In genomic region chr17:53657391-53657790, GRCm38 (mm10) we compare ENCODE assay signal across 8 mouse cellular contexts. TPM values are rescaled to one million over a fixed set of nuclear protein-coding genes. Genes with fewer than 3 reads are reported as not detected.
DNase-seq lines count a peak whose midpoint lies in the region; ATAC-seq and TF ChIP-seq lines count a peak whose summit lies in the region.
"Not testable (repeated sequence)": the region's sequence is repeated elsewhere in the genome, so short reads cannot be mapped to it uniquely, and the experiment has no call there.
"Had no signal": no experiment of that assay in that cellular context is flagged by ENCODE, and none has a peak within 500 bp of the region (broad histone marks: within the 10 kb centered on the region; RNA-seq: fewer than 3 reads in every experiment).

No protein-coding gene starts in this region.

- not testable (repeated sequence) for TF ChIP-seq POLR2A in MEL (IDR thresholded peaks at IDR 0.05; ENCODE audit: control insufficient read depth in 1 of 2, insufficient read depth in 1 of 2, low read depth in 1 of 2, low read length in 2 of 2, poor library complexity in 1 of 2); cortical plate, adult 2 months (IDR thresholded peaks at IDR 0.05; ENCODE audit: extremely low read depth, insufficient read depth, low read length); thymus, adult 2 months (IDR thresholded peaks at IDR 0.05; ENCODE audit: control insufficient read depth, extremely low read depth, insufficient read depth, low read length, poor library complexity)

- H3K27ac ChIP-seq in MEL (ENCODE audit: control insufficient read depth, low read depth, low read length); cortical plate, adult 2 months (ENCODE audit: insufficient read depth, low read length); thymus, adult 2 months (ENCODE audit: control insufficient read depth, insufficient read depth, low read length): not testable (repeated sequence)

- DNase-seq in MEL (ENCODE audit: low read depth, low spot score), result peak; percentile 65
- peak; percentile 50 for DNase-seq in brain, adult 2 months (ENCODE audit: low read depth, low spot score)
- DNase-seq in kidney, postnatal 4 days, result peak; percentile 19 to 27
- peak; percentile 27 for DNase-seq in lung, postnatal 36 days
- DNase-seq in thymus, adult 2 months, result peak; percentile 23

- H3K4me3 ChIP-seq in MEL (ENCODE audit: control insufficient read depth in 1 of 2, insufficient read depth in 1 of 2, low read depth in 2 of 2, low read length in 2 of 2); cortical plate, adult 2 months (ENCODE audit: insufficient read depth, low read length); thymus, adult 2 months (ENCODE audit: control insufficient read depth, insufficient read depth, low read length): not testable (repeated sequence)

- not testable (repeated sequence) for H3K27me3 ChIP-seq in MEL (ENCODE audit: control insufficient read depth in 1 of 2, insufficient read depth in 2 of 2, low read length in 2 of 2); thymus, adult 2 months (ENCODE audit: control insufficient read depth, insufficient read depth, low read length)

- not testable (repeated sequence) for H3K4me1 ChIP-seq in MEL (ENCODE audit: control insufficient read depth in 1 of 2, insufficient read depth in 2 of 2, low read length in 2 of 2); cortical plate, adult 2 months (ENCODE audit: control insufficient read depth, insufficient read depth, low read length); thymus, adult 2 months (replicated peaks; ENCODE audit: control insufficient read depth, insufficient read depth, low read length)

- H3K36me3 ChIP-seq in MEL (ENCODE audit: control insufficient read depth in 1 of 2, insufficient read depth in 2 of 2, low read length in 2 of 2), result not testable (repeated sequence)
- peaks cover 71% of the 10 kb centered on the region for H3K36me3 ChIP-seq in thymus, adult 2 months (ENCODE audit: control insufficient read depth, insufficient read depth, low read length)

- H3K9ac ChIP-seq in MEL (ENCODE audit: control insufficient read depth, low read depth, low read length, poor library complexity, severe bottlenecking), result not testable (repeated sequence)

- H3K79me2 ChIP-seq in MEL (ENCODE audit: control insufficient read depth, insufficient read depth, low read length, poor library complexity), result not testable (repeated sequence)

- 86% methylated on average over 2 of the region's 2 CpGs for WGBS in thymus, adult 2 months

- not testable (repeated sequence) for H3K9me3 ChIP-seq in MEL (replicated peaks; ENCODE audit: insufficient read depth, low read length)

- TF ChIP-seq CTCF in MEL (IDR thresholded peaks at IDR 0.05 in 2 of 3, conservative IDR thresholded peaks at IDR 0.05 in 1 of 3; ENCODE audit: control insufficient read depth in 1 of 3, insufficient read depth in 1 of 3, low read depth in 2 of 3, low read length in 3 of 3, poor library complexity in 1 of 3, severe bottlenecking in 1 of 3), result peak; percentile 36 to 68 (median 65)
- TF ChIP-seq CTCF in cortical plate, adult 2 months (IDR thresholded peaks at IDR 0.05; ENCODE audit: extremely low read depth, insufficient read depth, low read length), result peak; percentile 49
- not testable (repeated sequence) for TF ChIP-seq CTCF in thymus, adult 2 months (IDR thresholded peaks at IDR 0.05; ENCODE audit: borderline replicate concordance, control insufficient read depth, extremely low read depth, insufficient read depth, low read length, poor library complexity)

- peak; percentile 44; the same call in 1 of the 2 replicates for ATAC-seq in granulocyte monocyte progenitor cell, adult 5-6 weeks (replicated peaks; ENCODE audit: poor library complexity, severe bottlenecking)

- not testable (repeated sequence) for TF ChIP-seq EP300 in MEL (IDR thresholded peaks at IDR 0.05; ENCODE audit: low read depth in 1 of 2, low read length in 2 of 2)

- peak; percentile 40 for TF ChIP-seq RAD21 in MEL (IDR thresholded peaks at IDR 0.05; ENCODE audit: low read depth, low read length)

TF ChIP-seq in MEL, 35 proteins besides CTCF, POLR2A, EP300 and RAD21:
- TF ChIP-seq SMC3 (IDR thresholded peaks at IDR 0.05; ENCODE audit: low read depth, low read length), result peak; percentile 65

RNA-seq across cellular contexts. Expression of gene Sgo1, which starts 31.7 kb away (rescaled TPM):
- total RNA-seq in MEL (2012; rRNA removed), result 12.6 and 19.4 TPM in 2 replicates
- polyA plus RNA-seq in MEL (2012; ENCODE audit: insufficient read depth in 1 of 2, insufficient read length in 2 of 2, low read depth in 1 of 2, low replicate concordance in 2 of 2, missing spikeins in 1 of 2), result 10 to 100 TPM in 1 of 2 experiments, not detected in 1; 21.4 TPM
- 0.19 and 0.21 TPM in 2 replicates for polyA plus RNA-seq in cortical plate, adult 2 months (2012; rRNA removed)
- 16.8 and 26.3 TPM in 2 replicates for total RNA-seq in granulocyte monocyte progenitor cell, adult 5-6 weeks (2014; fragmentation: Nextera tagmentation)
- 36.6 and 60.1 TPM in 2 replicates for total RNA-seq in granulocyte monocyte progenitor cell, adult 5-6 weeks (2017)
- 4.2 and 5.2 TPM in 2 replicates for polyA plus RNA-seq in thymus, adult 2 months (2012; rRNA removed)
- total RNA-seq: gastrocnemius, adult 8-10 months had no signal
